Mouse (Mus musculus) left cerebral cortex, adult 11 months (tissue): ENCODE data around the gene Zfp683.

Experiments
- DNase-seq: peaks from one replicate; pipeline ENCODE4 v3.0.0; 2022; ENCODE audit warnings: low spot score

Zfp683 gene

GRCm38 (mm10) chr4:134092382-134093288 lies 39.0 kb downstream of the Zfp683 start:
- peak; percentile 32 for DNase-seq

- no peak for DNase-seq
Measured at GRCm38 (mm10) chr4:134094004-134094564, 40.4 kb downstream of the Zfp683 start.

GRCm38 (mm10) chr4:134094923-134095547 lies 41.4 kb downstream of the Zfp683 start, which contains the start of gene Cd52:
TSS of gene Cd52 (minus strand) at chr4:134095082.
- DNase-seq: no peak

GRCm38 (mm10) chr4:134096120-134096519 lies 42.5 kb downstream of the Zfp683 start:
- DNase-seq: no peak

- no peak for DNase-seq
Measured at GRCm38 (mm10) chr4:134097015-134097608, 43.5 kb downstream of the Zfp683 start.

- peak; percentile 37 for DNase-seq
Measured at GRCm38 (mm10) chr4:134098628-134099027, 45.0 kb downstream of the Zfp683 start.

- no peak for DNase-seq
Measured at GRCm38 (mm10) chr4:134100245-134100644, 46.6 kb downstream of the Zfp683 start.

- DNase-seq: peak; percentile 89
Measured at GRCm38 (mm10) chr4:134101979-134102741, 48.5 kb downstream of the Zfp683 start, which contains the start of gene Ubxn11. TSS of gene Ubxn11 (plus strand) at chr4:134102570.

- no peak for DNase-seq
Measured at GRCm38 (mm10) chr4:134102742-134103119, 49.1 kb downstream of the Zfp683 start.

GRCm38 (mm10) chr4:134106105-134106504 lies 52.5 kb downstream of the Zfp683 start:
- DNase-seq: no peak

GRCm38 (mm10) chr4:134107730-134108129 lies 54.1 kb downstream of the Zfp683 start:
- DNase-seq: no peak

- no peak for DNase-seq
Measured at GRCm38 (mm10) chr4:134108196-134108595, 54.6 kb downstream of the Zfp683 start.
